9 mouse cellular contexts compared by ENCODE assay signal in the genomic region with DNA sequence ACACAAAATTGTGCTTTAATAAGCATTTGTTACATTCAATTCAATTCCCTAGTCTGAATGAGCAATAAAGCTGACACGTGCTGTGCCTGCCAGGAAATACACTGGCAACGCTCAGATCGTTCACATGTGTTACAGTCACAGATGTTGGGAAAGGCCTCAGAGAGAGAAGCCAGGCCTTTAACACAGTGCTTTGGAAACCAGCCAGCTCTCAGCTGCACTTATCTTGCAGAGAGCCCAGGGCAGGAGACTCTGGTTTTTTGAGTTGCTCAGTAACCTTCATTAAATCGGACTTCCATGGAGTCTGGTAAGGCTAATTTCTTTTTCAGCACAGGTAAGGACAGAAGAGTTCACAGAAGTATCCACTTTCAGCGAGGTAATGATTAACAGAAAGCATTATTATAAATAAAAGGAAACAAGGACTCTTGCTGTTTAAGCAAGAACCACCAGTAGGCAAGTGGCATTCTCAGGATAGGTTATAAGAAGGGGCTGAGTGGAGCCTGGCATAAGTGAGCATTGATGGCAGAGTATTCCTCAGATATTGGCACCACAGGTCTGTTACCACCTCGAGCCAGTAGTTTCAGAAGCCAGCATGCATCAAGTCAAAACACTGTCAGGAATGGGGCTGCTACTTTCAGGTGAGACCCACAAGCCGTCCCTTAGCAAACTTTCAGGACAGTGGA.
DNase-seq lines count a peak whose midpoint lies in the region; ATAC-seq and TF ChIP-seq lines count a peak whose summit lies in the region.
"Had no signal": no experiment of that assay in that cellular context is flagged by ENCODE, and none has a peak within 500 bp of the region (broad histone marks: within the 10 kb centered on the region; RNA-seq: fewer than 3 reads in every experiment).

No protein-coding gene starts in this region.

- H3K9ac ChIP-seq in liver, postnatal 0 days (replicated peaks), result no peak overlapping the region

- H3K4me1 ChIP-seq in liver, postnatal 0 days (ENCODE audit: insufficient read depth), result no peaks in the 10 kb centered on the region

- no peak overlapping the region for H3K4me2 ChIP-seq in liver, postnatal 0 days (ENCODE audit: low read depth, low read length)

- no peaks in the 10 kb centered on the region for H3K27me3 ChIP-seq in liver, postnatal 0 days (ENCODE audit: insufficient read depth, low read length)

- no peak for TF ChIP-seq EP300 in liver, postnatal 0 days (IDR thresholded peaks at IDR 0.05; ENCODE audit: low read depth)

- no peak overlapping the region for H3K27ac ChIP-seq in liver, postnatal 0 days (ENCODE audit: low read depth)

- no peaks in the 10 kb centered on the region for H3K9me3 ChIP-seq in liver, postnatal 0 days (ENCODE audit: low read length)

- no peak overlapping the region for H3K4me3 ChIP-seq in liver, postnatal 0 days (ENCODE audit: low read depth, low read length)
- H3K4me3 ChIP-seq: myocyte had no signal

- intact Hi-C loops in gastrocnemius, postnatal 36 days (cut with DNase I), result no loop called here

- TF ChIP-seq CTCF in liver, postnatal 0 days (IDR thresholded peaks at IDR 0.05; ENCODE audit: low read depth), result no peak

- ATAC-seq in frontal cortex, adult (ENCODE audit: low TSS enrichment), result no peak
- no peak for ATAC-seq in liver, postnatal 0 days
- no peak for ATAC-seq in megakaryocyte-erythroid progenitor cell, adult 5-6 weeks (replicated peaks; ENCODE audit: low FRiP score, low TSS enrichment, poor library complexity, severe bottlenecking)

- H3K36me3 ChIP-seq in liver, postnatal 0 days (replicated peaks; ENCODE audit: insufficient read depth, low read length), result no peaks in the 10 kb centered on the region

- 53% methylated on average over 7 of the region's 7 CpGs for WGBS in liver, postnatal 0 days (ENCODE audit: insufficient replicate concordance)

- peak; percentile 7 for DNase-seq in frontal cortex, postnatal 14 days (ENCODE audit: low spot score in 2 of 2)
- peak; percentile 45 to 62 for DNase-seq in adrenal gland, postnatal 36 days
- peak; percentile 22 to 25 for DNase-seq in gastrocnemius, postnatal 36 days
- peak; percentile 8 for DNase-seq in hindlimb bud, embryonic 11.5 days (ENCODE audit: extremely low spot score, low read depth, low spot score)
- peak; percentile 16 for DNase-seq in liver, postnatal 0 days
- DNase-seq in retina, postnatal 1 day, result peak; percentile 61

Comparison
In these comparisons a context has a peak if more than half of its experiments do, and no peak if none do; other contexts are left out.
1. DNase-seq: peak in every context shown above with its lines; median percentile 61 in retina, postnatal 1 day; 54 in adrenal gland, postnatal 36 days; 24 in gastrocnemius, postnatal 36 days; 16 in liver, postnatal 0 days; 8 in hindlimb bud, embryonic 11.5 days; 7 in frontal cortex, postnatal 14 days.